Mouse (Mus musculus) hematopoietic stem cell, adult 5-6 weeks (primary cell): Measurements from ENCODE around the gene Mlc1. TPM values are rescaled to one million over a fixed set of nuclear protein-coding genes. Genes with fewer than 3 reads are reported as not detected.

Experiments used
- ATAC-seq, 2 experiments: fragments of 125-278 bp in 1 of 2; replicated peaks in 1 of 2; 2 replicates each; pipeline ENCODE4 v1.8.0; 2016 to 2017; ENCODE audit warnings: inconsistent platforms in 2 of 2, mild to moderate bottlenecking in 2 of 2, moderate number of reproducible peaks in 2 of 2, low read depth in 1 of 2, moderate TSS enrichment in 1 of 2; ENCODE audit not compliant: low FRiP score in 2 of 2, poor library complexity in 2 of 2, severe bottlenecking in 2 of 2, insufficient read depth in 1 of 2, low TSS enrichment in 1 of 2
- total RNA-seq: library from RNA; stranded (forward); fragments of 172-1452, 232-1000 nt; gene quantifications from 2 replicates; pipeline ENCODE4 v1.2.3, GENCODE M21; 2017

Gene Mlc1
- total RNA-seq, 1 experiment from 2014 or later = not detected

DNA sequence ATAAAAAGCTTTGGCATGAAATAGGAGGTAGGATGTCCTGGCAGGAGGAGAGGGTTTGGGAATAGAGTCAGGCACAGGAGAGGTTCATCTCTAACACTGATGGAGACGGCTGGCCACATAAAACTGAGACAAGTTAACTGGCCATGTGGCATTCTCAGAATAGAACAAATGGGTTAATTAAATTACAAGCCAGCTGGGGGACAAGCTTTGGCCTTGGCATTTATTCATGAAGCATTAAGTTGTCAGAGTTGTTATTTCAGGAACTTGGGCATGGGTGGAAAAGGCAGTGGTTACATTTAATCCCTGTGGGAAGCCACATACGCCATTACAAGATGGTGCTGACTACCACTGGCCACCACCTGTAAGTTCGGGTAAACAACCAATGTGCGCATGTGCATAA, 27.6 kb downstream of the Mlc1 start:
- ATAC-seq = no peak

DNA sequence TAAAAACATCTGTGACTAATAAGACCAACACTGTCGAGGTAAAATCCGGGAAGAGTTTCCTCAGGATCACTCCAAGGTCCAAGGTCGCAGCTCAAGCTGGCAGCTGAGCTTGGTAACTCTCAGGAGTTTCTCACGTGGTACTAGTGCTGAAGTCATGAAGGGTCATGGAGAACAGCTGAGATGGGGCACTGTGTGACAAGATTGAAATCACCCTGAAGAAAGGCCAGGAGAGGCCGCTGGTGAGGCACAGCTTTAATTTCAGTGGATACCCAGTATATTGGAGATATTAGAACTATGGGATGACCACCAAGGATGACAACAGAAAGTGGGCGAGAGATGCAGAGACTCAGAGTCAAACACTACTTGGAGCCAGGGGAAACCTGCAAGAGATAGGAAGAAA, 32.0 kb downstream of the Mlc1 start:
- ATAC-seq = no peak

DNA sequence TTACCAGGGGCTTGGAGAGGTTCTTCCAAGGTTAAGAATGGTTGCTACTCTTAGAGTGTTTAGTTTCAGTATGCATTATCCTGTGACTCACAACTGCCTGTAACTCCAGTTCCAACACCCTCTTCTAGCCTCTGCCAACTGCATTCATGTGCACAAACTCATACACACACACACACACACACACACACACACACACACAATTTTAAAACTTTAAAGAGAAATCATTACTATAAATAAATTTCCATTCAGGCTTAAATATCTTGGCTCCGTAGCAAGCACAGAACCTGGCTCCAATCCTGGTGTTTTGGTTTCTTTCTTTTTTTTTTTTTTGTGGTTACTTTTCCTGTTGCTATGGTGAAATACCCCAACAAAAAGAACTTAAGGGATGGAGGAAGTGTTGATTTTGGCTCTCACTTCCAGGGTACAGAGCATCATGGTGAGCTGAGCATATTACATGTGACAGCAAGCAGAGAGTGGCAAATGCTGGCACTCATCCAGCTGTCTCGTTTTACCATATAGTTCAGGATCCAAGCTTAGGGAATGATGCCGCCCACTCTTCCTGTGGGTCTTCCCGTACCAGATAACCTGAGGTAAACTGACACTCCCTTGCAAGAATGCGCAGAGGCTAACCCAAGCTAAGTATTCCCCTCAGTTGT, 34.8 kb downstream of the Mlc1 start:
- 0 out of 4 replicates have a peak, but pooled peaks of 1 of the 2 experiments have one; percentile 29 for ATAC-seq

DNA sequence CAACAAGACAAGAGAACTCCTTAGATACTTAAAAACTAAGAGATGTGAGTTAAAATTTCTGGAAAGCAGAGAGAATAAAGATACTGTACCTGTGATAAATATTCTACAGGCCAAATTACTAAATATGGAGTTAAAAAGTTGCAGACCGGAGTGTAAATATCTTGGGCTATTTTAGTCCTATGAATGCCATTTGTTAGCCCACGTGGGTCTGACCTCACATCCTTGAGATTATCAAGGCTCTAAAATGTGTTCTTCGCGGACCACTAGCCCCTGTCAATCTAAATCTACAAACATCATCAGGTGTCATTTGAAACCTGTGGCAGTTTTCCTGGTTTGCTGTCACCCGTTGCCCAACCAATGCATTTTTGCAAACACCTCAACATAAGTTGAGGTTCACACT, 36.0 kb downstream of the Mlc1 start:
- no peak for ATAC-seq

DNA sequence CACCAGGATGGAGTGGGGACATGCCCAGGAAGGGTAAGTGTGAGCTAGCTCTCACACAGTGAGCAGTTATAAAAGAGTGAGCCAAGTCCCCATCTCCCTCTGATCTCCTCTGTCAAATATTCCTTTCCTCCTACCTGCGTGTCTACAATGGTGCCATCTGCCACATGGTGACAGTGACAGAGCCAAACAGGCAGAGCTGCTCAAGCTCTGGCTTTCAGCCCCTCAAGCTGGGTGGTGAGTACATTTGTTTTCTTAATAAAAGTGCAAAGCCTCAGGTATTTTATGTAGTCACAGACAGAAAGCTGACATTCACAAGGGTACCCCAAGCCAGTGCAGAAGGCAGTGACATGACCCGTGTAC, 41.5 kb downstream of the Mlc1 start:
- no peak for ATAC-seq

DNA sequence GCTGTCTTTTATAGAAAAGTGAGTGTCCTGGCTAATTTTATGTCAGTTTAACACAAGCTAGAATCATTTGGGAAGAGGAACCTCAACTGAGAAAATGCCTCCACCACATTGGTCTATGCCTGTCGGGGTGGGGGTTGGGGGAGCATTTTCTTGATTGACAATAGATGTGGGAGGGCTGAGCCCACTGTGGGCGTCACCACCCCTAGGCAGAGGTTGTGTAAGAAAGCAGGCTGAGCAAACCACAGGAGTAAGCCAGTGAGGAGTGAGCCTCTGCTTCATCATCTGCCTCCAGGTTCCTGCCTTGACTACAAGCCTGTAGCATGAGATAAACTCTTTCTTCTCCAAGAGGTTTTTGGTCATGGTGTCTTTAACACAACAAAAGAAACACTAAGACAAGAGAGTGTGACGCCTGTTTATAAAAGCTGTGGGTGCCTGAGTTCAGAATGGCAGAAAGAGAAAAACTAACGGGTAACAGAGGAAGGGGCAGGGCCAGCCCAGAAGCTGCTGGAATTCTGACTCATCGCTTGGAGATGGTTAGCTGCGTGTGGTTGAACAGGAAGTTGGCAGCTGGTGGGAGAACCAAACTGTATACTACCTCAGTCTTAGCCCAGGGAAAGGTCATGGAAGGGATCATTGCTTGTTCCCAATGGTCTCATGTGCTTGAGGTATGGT, 42.1 kb downstream of the Mlc1 start:
- ATAC-seq = no peak

DNA sequence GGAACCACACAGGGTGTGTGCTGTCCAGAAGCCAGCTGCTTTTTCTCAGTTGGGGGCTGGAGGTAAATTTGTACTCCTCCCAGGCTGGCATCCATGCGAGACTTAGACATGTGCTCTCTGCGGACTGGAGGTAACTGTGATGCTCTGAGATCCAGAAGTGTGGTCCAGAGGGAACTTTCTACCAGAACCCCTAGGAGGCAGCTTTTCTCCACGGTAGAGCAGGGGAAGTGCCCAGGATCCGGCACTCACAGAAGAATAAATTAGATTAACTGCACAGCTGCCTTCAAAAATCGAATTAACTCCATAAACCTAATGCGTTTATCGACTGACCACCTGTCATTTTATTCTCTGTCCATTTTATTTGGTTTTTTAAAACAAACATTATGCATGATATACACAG, 44.7 kb downstream of the Mlc1 start:
- ATAC-seq = no peak

DNA sequence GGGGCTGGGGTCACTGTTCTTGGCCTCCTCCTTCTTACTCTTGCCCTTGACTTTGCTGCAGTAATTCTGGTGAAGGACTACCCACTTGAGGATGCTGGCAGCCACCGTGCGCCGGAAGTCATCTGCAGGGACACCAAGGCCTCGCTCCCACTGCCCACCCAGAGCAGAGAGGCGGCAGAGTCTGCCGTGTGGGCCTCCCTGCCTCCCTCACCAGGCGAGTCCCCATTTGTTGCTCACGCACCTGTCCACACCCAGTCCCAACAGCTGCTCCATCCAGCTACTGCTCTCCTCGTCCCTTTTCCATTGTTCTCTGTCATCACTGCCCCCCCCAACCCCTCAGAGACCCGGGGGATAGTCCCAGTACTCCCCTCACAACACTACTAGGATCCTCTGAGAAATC, 46.1 kb downstream of the Mlc1 start:
- no peak for ATAC-seq

DNA sequence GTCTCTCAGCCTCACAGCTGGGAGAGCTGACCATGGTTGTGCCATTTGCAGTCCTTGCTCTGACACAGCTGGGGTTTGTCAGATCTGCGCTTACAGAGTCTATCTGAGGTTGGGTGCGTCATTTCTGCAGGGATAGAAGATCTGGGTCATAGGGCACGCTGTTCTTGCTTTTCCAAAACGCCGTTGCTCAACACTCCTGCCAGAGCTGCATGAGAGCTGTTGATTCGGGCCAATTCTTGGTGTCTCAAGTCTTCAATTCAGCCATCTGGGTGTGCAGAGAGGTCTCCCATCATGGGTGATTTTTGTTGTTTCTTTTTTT, 56.9 kb downstream of the Mlc1 start:
- no peak for ATAC-seq

DNA sequence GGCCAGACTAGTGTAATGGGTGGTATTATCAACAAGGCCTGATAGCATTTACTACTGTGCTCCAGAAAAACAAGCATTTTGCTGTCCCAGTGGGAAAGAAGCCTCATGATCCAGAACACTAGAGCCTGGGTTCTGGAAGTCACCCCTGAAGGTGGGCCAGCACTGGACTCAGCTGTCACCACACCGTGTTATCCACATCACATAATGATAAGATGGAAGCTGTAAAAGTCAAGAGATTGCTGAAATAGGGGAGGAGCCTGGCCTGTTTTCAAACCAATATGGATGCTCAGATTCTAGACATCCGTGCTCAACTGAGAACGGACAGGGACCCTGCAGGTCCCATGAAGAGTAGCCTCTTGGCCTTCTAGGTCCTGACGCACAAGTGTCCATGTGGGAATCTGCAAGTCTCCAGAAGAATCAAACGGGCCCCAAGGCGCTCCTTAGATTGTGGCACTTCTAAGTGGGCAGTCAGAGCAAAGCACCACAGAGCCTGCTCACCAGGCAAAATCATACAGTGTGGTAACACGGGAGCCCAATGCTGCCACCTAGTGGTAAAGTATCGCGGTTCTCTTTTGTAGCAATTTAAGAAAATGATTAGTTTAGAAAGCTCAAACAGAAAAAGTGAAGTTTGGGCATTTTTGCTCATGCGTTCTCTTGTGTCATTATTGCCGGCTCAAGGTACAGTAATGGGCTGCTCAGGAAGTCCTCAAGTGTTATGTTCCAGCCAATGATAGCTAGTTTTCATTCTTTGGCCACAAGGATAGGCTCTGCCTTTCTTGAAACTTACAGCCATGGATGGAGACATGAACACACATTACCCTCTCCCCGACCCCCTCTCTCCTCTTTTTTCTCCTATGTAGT, 57.4 kb downstream of the Mlc1 start:
- ATAC-seq = peak; percentile 81

DNA sequence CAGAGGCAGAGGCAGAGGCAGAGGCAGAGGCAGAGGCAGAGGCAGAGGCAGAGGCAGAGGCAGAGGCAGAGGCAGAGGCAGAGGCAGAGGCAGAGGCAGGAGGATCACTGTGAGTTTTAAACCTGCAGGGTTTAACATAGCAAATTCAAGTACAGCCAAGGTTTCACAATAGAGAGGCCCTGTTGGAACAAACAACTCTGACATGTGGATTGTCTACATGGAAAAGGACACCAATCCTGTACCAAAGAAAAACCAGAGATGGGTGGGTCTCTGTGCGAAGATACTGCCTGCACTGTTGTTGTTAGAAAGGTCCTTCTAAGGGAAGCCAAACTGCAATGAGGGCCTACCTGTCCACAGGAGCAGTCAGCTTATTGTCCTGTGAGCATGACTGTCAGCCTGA, 58.7 kb downstream of the Mlc1 start:
- ATAC-seq = no peak

DNA sequence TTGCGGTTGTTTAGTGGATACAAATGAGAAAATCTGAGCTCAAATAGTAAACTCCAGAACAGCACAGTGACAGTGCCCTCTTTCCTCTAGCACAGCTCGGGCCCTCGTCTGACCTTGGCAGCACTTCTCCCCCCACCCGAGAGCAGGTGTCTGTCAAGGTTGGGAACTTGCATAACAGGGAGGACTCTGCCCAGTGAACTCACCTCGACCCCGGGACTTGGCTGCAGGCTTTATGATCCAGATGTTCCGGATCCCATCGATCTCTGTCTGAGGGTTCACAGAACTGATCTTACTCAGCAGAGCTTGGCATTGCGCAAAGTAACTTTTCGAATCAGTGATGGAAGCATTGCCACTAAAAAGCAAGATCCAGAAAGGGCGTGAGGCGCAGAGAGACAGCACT, 59.5 kb downstream of the Mlc1 start:
- no peak for ATAC-seq

DNA sequence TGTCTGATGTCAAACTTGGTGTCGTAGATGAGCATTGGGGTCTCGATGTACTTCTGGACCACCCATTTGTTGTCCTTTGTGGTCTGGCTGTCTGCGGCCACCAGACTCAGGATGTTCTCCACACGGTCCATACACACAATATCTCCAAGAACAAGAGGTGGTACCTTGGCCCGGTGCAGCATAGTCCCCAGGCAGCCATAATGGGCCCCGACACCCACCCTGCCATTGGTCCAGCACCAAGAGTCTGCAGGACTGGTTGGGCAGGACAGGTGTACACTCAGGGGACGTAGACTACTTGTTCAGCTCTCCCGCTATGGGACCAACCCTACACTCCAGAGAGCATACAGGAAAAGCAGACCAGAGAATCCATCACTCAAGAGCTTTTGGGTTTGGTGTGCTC, 61.7 kb downstream of the Mlc1 start:
- no peak for ATAC-seq

DNA sequence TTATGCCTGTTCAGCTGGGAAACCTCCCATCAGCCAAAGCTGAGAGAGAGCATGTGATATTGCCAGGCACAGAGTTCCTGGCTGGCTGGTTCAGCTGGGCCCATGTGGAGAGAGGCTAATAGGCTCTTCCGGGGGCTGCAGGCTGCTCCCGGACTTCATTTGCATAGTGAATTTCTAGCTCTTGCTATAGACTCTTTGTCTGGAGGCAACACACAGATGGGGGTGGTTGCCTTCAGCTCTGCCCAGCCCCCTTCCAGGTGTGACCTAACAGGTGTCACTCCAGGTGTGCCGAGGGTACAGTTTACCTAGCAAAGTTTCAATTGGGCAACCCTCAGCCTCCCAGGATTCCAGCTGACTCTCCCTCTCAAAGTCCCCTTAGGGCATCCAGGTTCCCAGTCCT, 62.4 kb downstream of the Mlc1 start:
- ATAC-seq = no peak

DNA sequence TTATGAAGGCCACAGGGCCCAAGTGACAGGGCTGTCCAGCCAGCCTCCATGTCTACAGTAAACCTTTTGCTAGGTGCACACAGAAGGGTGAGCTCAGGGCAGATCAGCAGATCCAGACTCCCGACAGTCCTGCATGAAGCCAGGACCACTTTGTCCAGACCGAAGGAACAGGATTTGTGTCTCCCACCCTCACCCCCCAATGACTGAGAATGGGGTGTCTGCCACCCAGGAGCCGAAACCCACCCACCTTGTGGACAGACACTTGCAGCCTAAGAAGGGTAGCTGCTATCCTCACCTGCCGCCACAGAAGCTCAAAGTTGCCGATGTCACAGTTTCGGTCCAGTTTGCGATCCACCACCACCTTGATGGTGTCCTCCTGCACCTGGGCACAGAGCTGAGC, 63.8 kb downstream of the Mlc1 start:
- no peak for ATAC-seq

DNA sequence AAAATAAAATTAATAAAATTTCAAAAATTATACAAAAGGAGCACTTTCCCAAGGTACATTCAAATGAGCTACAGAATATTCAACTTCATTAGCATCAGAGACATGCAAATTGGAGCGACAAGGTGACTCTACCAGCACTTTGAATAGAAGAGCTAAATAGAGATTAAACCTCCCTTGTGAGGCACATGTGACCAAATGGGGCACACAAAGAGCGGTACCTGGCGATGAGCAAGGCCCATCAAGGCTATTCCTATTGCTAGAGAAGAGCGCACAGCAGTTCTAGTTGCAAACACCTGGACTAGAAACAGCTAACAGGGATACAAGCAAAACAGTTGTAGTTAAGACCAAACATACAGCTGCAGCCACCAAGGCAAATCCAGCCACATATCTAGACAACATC, 72.5 kb downstream of the Mlc1 start:
- no peak for ATAC-seq
